Mouse (Mus musculus) hindbrain, embryonic 14.5 days (tissue): ENCODE data around the gene Rhbdf1. TPM values are rescaled to one million over a fixed set of nuclear protein-coding genes. Genes with fewer than 3 reads are reported as not detected.

Experiments
- ATAC-seq: fragments of 200-750 bp; cut with Nextera tagmentation; 2 replicates; pipeline ENCODE4 v1.8.0; 2017; ENCODE audit warnings: moderate number of reproducible peaks, mild to moderate bottlenecking, moderate TSS enrichment, moderate library complexity; ENCODE audit not compliant: low FRiP score
- DNase-seq: peaks from one replicate; pipeline ENCODE4 v3.0.0-alpha.2; 2015; ENCODE audit warnings: low spot score
- H3K27ac ChIP-seq: fragments of 300-500 bp; sonication (generic); 2 replicates; pipeline ENCODE4 v1.5.1; 2014; ENCODE audit warnings: mild to moderate bottlenecking, moderate library complexity
- H3K27me3 ChIP-seq: fragments of 300-500 bp; sonication (generic); 2 replicates; pipeline ENCODE4 v1.6.1; 2014; ENCODE audit warnings: mild to moderate bottlenecking, low read length, mixed read lengths; ENCODE audit not compliant: control insufficient read depth, insufficient read depth
- H3K36me3 ChIP-seq: fragments of 300-500 bp; sonication (generic); replicated peaks from 2 replicates; pipeline ENCODE4 v1.6.1; 2014; ENCODE audit not compliant: control insufficient read depth, insufficient read depth
- H3K4me1 ChIP-seq: fragments of 300-500 bp; sonication (generic); replicated peaks from 2 replicates; pipeline ENCODE4 v1.6.1; 2014; ENCODE audit warnings: antibody characterized with exemption, low read length, mixed read lengths; ENCODE audit not compliant: control insufficient read depth, insufficient read depth
- H3K4me2 ChIP-seq: fragments of 300-500 bp; sonication (generic); replicated peaks from 2 replicates; pipeline ENCODE4 v1.6.1; 2014; ENCODE audit warnings: mild to moderate bottlenecking, moderate library complexity
- H3K4me3 ChIP-seq: fragments of 300-500 bp; sonication (generic); replicated peaks from 2 replicates; pipeline ENCODE4 v1.5.1; 2014; ENCODE audit warnings: mild to moderate bottlenecking, low read length
- H3K9ac ChIP-seq: fragments of 300-500 bp; sonication (generic); 2 replicates; pipeline ENCODE4 v1.6.1; 2014
- H3K9me3 ChIP-seq: fragments of 300-500 bp; sonication (generic); 2 replicates; pipeline ENCODE4 v1.6.1; 2016; ENCODE audit warnings: low read length; ENCODE audit not compliant: control insufficient read depth
- WGBS: fragments of 180-500 bp; shearing (Covaris S2); extraction: QIAGEN DNeasy Blood & Tissue Kit; methylation state at CpG from one replicate; pipeline ENCODE4 v1.1.7; 2014; 5-methylcytosine and 5-hydroxymethylcytosine counted together
- polyA plus RNA-seq: library from polyadenylated mRNA; unstranded; fragments of >200 nt; fragmentation: Nextera tagmentation; extraction: Ambion mirVana; gene quantifications from 2 replicates; pipeline ENCODE4 v1.2.1, GENCODE M21; 2014

The Rhbdf1 gene
- polyA plus RNA-seq, 1 experiment from 2014 or later = 18.9 TPM

DNA sequence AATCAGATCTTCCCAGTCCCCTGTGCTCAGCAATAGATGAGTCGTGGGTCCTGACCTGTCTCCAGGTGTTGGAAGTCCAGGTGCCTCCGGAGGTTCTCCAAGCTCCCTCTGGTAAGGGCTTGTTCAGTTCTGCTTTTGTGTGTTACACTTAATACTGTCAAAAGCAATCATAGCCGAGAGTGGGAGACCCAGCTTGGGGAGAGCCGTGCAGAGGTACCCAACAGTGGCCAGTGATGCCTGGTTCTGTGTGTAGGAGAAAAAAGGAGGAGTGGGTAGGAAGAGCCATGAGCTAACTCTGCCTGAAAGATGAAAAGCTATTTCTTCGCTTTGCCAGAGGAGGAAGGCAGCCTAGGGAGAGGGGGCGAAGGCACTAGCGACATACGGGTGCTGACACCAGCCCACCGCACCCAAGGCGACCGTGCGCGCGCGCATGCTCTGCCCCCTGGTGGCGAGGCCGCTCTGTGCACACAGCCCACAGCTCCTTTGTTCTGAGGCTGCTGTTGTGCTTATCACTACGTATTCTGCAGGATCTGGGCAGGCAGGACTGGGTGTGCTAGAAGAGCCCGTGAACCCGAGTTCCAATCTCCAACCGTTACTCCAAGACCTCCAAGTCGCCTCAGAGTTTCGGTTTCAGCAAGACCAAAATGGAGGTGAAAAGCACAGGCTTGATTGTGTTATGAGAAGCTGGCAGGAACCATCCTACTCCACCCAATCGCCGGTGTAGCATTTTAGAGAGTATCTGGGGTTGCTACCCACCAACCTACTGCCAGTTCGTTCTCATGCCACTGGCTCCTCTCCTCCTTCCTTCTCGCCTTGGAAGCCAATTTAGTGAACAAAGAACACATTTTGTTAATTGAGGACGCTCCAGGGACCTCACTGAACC, 59.9 kb downstream of the Rhbdf1 start:
- ATAC-seq = peak; percentile 92
- Histone ChIP-seq H3K4me3 (peak overlapping the region; percentile 23), H3K9ac (peak overlapping the region; percentile 63), H3K4me1 (peaks cover 40% of the 10 kb centered on the region), H3K27ac (peak overlapping the region; percentile 90), H3K36me3 (no peaks in the 10 kb centered on the region), H3K27me3 (no peaks in the 10 kb centered on the region), H3K9me3 (no peaks in the 10 kb centered on the region), H3K4me2 (peak overlapping the region; percentile 62)
- 14% methylated on average over 28 of the region's 28 CpGs for WGBS
- peak; percentile 89 for DNase-seq

DNA sequence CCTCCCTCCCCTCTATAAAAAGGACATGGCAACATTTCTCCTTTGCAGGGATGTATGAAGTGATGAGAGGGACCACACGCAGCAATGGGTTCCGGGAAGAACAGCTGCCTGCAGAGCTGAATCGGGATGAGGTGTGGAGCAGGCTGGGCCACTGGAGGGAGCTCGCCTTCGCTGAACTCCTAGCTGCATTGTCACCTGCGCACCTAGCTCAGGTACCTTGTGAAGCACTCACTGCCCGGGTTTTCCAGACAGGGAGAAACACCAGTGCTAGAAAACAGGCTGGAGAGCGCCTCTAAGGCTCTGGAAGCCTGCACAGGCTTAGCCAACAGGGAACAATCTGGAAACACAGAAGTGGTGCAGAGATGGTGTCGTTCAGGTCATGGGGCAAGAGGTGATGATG, 60.6 kb downstream of the Rhbdf1 start:
- Histone ChIP-seq H3K27ac (peak overlapping the region; percentile 90), H3K9me3 (no peaks in the 10 kb centered on the region), H3K27me3 (no peaks in the 10 kb centered on the region), H3K4me2 (peak overlapping the region; percentile 62), H3K36me3 (no peaks in the 10 kb centered on the region), H3K4me3 (peak overlapping the region; percentile 23), H3K4me1 (peaks cover 41% of the 10 kb centered on the region), H3K9ac (peak overlapping the region; percentile 63)
- peak; percentile 72 for DNase-seq
- WGBS = 10% methylated on average over 9 of the region's 9 CpGs
- peak; percentile 60 for ATAC-seq

DNA sequence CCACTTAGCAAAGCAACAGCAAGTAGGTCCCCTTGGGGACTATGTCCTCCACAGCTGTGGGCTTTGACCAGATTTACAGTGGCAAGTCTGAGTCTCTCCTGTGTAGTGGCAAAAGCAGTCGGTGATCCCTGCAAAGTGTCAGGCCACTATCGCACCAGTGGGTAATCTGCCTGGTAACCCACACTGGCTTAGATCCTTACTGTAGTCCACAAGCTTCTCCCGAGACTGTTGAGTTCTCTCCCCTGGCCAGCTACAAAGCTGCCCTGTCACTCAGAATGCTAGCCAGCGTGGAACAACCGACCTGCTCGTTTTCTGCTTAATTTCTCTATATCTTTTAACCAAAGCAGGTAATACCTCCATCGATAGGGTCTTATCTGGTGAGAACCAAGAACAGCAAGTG, 61.8 kb downstream of the Rhbdf1 start:
- Histone ChIP-seq H3K36me3 (no peaks in the 10 kb centered on the region), H3K4me3 (no peak overlapping the region), H3K4me2 (no peak overlapping the region), H3K27me3 (no peaks in the 10 kb centered on the region), H3K27ac (peak overlapping the region; percentile 90), H3K4me1 (peaks cover 41% of the 10 kb centered on the region), H3K9ac (no peak overlapping the region), H3K9me3 (no peaks in the 10 kb centered on the region)
- DNase-seq (no peak), ATAC-seq (no peak)
- WGBS = 67% methylated on average over 7 of the region's 7 CpGs

Other genes starting within 250 kb of the Rhbdf1 start
- 157 and 172 TPM in 2 replicates for gene Nsg2, start 221.8 kb downstream of the Rhbdf1 start, polyA plus RNA-seq
- not detected in 2 replicates for gene Il9r, start 22.0 kb downstream of the Rhbdf1 start, polyA plus RNA-seq
- gene Snrnp25, start 16.9 kb downstream of the Rhbdf1 start, polyA plus RNA-seq = 48.6 and 49.9 TPM in 2 replicates
- gene Mpg, start 4.2 kb upstream of the Rhbdf1 start, polyA plus RNA-seq = 29.7 and 37.5 TPM in 2 replicates
- 23.7 and 35.3 TPM in 2 replicates for gene Nprl3, start 45.4 kb upstream of the Rhbdf1 start, polyA plus RNA-seq
- 38.0 and 95.6 TPM in 2 replicates for gene Hba-x, start 54.1 kb upstream of the Rhbdf1 start, polyA plus RNA-seq
- 2,517 and 2,859 TPM in 2 replicates for gene Hba-a1, start 61.2 kb upstream of the Rhbdf1 start, polyA plus RNA-seq
- 0.82 TPM in 1 of 2 replicates, not detected in the other for gene Hbq1b, start 64.7 kb upstream of the Rhbdf1 start, polyA plus RNA-seq
- 6,611 and 7,624 TPM in 2 replicates for gene Hba-a2, start 74.2 kb upstream of the Rhbdf1 start, polyA plus RNA-seq
- 0.96 and 1.2 TPM in 2 replicates for gene Hbq1a, start 77.8 kb upstream of the Rhbdf1 start, polyA plus RNA-seq
- 21.8 and 23.4 TPM in 2 replicates for gene Sh3pxd2b, start 125.5 kb upstream of the Rhbdf1 start, polyA plus RNA-seq
- 53.7 and 55.9 TPM in 2 replicates for gene Ubtd2, start 233.1 kb upstream of the Rhbdf1 start, polyA plus RNA-seq